Mouse (Mus musculus) left cerebral cortex, adult 11 months (tissue): ENCODE data around the gene Ifitm6.
"Not testable (repeated sequence)": the region's sequence is repeated elsewhere in the genome, so short reads cannot be mapped to it uniquely, and the experiment has no call there.

Experiments
- DNase-seq: peaks from one replicate; pipeline ENCODE4 v3.0.0; 2022; ENCODE audit warnings: low spot score

The Ifitm6 gene

GRCm38 (mm10) chr7:140971479-140972171, 46.1 kb downstream of the Ifitm6 start:
- DNase-seq, result no peak

- DNase-seq, result no peak
Observed at GRCm38 (mm10) chr7:140970931-140971330, 46.8 kb downstream of the Ifitm6 start.

- DNase-seq, result not testable (repeated sequence)
Observed at GRCm38 (mm10) chr7:140968710-140969109, 49.0 kb downstream of the Ifitm6 start.

- DNase-seq, result no peak
Observed at GRCm38 (mm10) chr7:140967862-140968591, 49.7 kb downstream of the Ifitm6 start.

- DNase-seq, result no peak
Observed at GRCm38 (mm10) chr7:140966921-140967320, 50.8 kb downstream of the Ifitm6 start, which contains the start of gene Ifitm1. Gene Ifitm1, plus strand, starts transcription at chr7:140967221.
